Mouse (Mus musculus) right cerebral cortex, postnatal 4 days (tissue): ENCODE results near the gene Sinhcaf.
"Not testable (repeated sequence)": the region's sequence is repeated elsewhere in the genome, so short reads cannot be mapped to it uniquely, and the experiment has no call there.

ENCODE experiments used
- DNase-seq: peaks from one replicate; pipeline ENCODE4 v3.0.0-alpha.2; 2022

Sinhcaf gene

GRCm38 (mm10) chr6:148945509-148946408 lies 508 bp downstream of the Sinhcaf start:
- peak; percentile 25 for DNase-seq

GRCm38 (mm10) chr6:148944767-148945508 lies 1.3 kb downstream of the Sinhcaf start:
- DNase-seq, result peak; percentile 42

- peak; percentile 20 for DNase-seq
Measured at GRCm38 (mm10) chr6:148944344-148944766, 1.9 kb downstream of the Sinhcaf start.

DNA sequence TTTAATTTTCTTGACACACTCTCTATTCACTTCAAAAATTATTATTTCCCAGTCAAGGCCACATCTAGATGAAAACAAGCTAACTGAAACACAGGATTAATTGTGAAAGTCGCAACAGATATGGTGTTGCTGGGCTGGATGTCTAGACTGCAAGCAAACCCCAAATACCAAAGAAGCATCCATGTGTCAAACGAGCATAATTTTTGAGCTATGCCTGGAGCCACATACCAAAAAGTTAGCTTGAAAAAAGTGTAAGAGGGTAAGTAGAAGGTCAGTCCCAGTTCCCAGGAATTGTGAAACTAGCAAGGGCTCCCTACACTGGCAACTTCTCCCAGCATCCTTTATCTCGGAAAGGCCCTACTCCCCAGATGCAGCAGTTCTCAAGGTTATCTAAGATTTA lies 2.6 kb downstream of the Sinhcaf start:
- DNase-seq, result no peak

GRCm38 (mm10) chr6:148942406-148942805 lies 3.9 kb downstream of the Sinhcaf start:
- no peak for DNase-seq

- DNase-seq, result no peak
Measured at GRCm38 (mm10) chr6:148941880-148942279, 4.4 kb downstream of the Sinhcaf start.

DNA sequence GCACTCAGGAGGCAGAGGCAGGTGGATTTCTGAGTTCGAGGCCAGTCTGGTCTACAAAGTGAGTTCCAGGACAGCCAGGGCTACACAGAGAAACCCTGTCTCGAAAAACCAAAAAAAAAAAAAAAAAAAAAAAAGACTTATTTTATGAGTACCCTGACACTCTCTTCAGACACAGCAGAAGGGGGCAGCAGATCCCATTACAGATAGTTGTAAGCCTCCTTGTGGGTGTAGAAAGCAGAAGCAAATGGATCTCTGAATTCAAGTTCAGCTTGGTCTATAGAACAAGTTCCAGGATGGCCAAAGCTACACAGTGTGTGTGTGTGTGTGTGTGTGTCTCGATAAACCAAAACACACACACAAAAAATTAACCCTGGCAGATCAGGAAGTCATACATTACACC lies 5.9 kb downstream of the Sinhcaf start:
- peak; percentile 4 for DNase-seq

DNA sequence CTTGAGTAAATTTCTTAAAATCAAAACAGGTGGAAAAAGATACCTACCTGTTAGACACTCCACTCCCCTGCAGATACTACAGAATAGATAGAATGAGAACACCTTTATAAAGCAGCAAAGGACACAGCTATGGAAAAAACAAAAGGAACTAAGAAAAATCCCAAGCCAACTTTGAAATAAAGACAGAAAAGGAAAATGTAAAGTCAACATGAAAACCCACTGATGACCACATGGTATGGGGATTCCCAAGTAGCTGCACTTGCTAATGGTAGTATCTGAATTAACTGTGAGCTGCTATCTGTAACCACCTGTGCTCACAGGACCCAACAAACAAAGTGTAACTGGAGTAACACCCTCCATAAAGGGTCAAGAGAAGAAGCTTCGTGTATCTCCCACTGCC lies 8.6 kb downstream of the Sinhcaf start:
- no peak for DNase-seq

DNA sequence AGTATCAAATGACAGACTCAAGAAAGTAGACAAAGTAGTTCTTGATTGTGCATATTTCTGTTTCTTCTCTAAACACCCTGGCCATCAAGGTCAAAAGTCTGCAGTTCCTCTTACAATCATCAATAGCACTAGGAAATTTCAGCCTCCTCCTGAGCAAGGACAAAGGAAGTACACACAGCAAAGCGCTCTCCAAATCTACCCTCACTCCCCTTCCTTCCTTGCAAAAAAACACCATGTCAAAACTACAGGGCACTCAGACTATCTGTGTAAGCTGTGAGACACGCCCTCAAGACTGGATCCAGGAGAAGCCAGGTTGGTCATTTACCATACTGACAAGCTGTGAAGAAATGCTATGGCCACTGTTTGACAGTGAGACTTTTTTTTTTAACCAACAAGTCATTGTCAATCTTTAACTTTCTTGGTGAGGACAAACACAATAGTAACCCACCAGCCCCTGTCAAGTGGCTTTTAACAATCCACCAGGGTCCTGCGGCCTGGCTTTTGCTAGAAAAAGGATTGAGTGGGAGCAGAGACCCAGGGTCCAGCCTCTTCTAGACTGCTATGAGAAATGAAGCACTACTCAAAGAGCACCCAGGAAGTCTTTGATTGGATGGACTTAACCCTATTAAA lies 11.2 kb downstream of the Sinhcaf start:
- no peak for DNase-seq

DNA sequence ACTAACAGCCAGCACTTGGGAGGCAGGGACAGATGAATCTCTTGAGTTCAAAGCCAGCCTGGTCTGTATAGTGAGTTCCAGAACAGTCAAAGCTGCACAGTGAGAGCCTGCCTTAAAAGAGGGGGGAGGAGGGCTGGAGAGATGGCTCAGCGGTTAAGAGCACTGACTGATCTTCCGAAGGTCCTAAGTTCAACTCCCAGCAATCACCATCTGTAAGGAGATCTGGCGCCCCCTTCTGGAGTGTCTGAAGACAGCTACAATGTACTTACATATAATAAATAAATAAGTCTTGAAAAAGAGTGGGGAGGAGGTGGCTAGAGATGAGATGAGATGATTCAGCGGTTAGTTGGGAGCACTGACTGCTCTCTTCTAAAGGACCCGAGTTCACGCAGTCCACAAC lies 15.0 kb downstream of the Sinhcaf start:
- DNase-seq, result peak; percentile 15

DNA sequence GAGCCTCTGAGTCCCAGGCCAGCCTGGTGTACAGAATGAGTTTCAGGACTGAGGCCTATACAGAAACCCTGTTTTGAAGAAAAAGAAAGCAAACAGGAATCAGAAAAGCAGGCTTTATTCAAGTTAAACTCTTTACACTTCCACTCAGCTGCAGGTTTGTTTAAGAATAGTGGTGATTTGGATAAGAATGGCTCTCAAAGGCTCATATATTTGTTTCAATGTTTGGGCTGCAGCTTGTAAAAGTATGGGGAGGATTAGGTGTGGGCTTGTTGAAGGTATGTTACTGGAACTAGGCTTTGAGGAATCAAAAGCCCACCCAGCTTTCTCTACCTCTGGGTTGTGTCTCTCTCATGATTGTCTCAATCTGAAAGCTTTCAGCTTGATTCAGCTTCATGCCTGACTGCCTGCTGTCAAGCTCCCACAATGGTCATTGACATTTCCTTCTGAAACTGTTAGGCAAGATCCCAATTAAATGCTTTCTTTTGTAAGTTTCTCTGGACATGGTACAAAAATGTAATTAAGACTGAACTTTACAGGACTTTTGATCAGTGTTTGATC lies 27.3 kb downstream of the Sinhcaf start:
- no peak for DNase-seq

DNA sequence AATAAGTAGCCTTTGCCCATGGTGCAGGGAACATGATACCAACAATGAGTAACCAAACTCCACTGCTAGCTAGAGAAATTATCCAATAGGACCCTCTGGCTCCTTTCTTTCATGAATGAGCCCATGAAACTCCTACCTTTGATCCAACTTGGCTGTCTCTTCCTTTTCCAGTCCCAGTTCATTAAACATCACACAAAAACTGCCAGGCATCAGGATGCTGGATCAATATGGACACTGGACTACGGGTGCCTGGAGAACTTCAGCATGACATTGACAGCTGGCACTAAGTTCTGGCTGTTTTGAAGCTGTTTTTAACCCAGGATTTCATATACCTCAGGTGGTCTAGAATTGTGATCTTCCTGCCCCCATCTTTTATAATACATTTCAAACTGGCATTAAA lies 28.6 kb downstream of the Sinhcaf start:
- no peak for DNase-seq

- peak; percentile 29 for DNase-seq
Measured at GRCm38 (mm10) chr6:148916817-148917216, 29.4 kb downstream of the Sinhcaf start.

GRCm38 (mm10) chr6:148913938-148914337 lies 32.3 kb downstream of the Sinhcaf start:
- DNase-seq, result peak; percentile 37

GRCm38 (mm10) chr6:148911906-148912305 lies 34.4 kb downstream of the Sinhcaf start:
- not testable (repeated sequence) for DNase-seq

GRCm38 (mm10) chr6:148906958-148907357 lies 39.3 kb downstream of the Sinhcaf start:
- no peak for DNase-seq

GRCm38 (mm10) chr6:148902728-148903127 lies 43.5 kb downstream of the Sinhcaf start:
- DNase-seq, result no peak

DNA sequence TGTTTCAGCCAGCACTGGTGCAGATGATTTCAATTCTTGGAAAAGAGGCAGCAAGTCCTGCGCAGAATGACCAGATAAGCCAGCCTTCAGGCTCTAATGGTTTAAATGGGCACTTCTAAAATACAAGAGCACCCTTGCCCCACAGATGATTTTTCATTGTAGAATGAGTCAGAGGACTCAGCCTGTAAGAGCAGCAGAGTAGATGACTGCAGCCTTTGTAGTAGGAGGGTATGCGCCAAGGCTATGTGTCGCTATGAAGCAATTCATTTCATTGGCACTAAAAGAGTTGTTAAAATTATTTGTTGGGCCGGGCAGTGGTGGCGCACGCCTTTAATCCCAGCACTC lies 49.8 kb downstream of the Sinhcaf start:
- no peak for DNase-seq

DNA sequence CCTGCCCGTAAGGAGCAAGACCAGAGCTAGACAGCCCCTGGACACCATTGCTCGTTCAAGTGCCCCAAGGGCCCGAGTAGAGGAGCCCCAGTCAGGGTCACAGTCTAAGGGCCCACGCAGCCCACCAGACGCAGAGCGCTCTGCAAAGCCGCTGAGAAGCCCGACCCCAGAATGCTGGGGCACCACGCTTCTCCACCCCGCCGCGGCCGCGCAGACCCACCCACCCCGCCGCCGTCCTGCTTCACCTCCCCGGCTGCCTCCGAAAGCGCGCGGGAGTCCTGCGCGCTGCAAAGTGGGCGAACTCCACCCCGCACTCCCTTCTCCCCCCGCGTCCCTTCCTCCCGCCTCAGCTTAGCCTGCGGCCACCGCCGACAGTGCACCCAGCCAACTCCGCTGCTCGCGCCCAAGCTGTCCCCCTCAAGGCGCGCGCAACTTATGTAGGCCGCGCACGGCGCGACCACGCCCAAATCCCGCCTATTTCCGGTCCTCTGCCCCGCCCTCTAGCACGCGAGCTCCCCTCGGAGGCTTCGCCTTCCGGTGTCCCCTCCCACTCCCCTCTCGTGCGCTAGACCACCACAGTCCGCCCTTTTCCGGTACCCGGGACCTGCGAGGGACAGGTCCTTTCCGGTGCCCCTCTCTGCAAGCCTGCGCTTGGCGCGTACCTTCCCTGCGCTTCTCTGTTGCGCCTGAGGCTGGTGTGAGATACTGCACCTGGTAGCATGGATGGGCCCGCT lies 50.3 kb downstream of the Sinhcaf start, which contains the start of gene Caprin2:
TSS of gene Caprin2 (minus strand) at position 465 of the 734 bp plus-strand sequence.
- peak; percentile 92 for DNase-seq

DNA sequence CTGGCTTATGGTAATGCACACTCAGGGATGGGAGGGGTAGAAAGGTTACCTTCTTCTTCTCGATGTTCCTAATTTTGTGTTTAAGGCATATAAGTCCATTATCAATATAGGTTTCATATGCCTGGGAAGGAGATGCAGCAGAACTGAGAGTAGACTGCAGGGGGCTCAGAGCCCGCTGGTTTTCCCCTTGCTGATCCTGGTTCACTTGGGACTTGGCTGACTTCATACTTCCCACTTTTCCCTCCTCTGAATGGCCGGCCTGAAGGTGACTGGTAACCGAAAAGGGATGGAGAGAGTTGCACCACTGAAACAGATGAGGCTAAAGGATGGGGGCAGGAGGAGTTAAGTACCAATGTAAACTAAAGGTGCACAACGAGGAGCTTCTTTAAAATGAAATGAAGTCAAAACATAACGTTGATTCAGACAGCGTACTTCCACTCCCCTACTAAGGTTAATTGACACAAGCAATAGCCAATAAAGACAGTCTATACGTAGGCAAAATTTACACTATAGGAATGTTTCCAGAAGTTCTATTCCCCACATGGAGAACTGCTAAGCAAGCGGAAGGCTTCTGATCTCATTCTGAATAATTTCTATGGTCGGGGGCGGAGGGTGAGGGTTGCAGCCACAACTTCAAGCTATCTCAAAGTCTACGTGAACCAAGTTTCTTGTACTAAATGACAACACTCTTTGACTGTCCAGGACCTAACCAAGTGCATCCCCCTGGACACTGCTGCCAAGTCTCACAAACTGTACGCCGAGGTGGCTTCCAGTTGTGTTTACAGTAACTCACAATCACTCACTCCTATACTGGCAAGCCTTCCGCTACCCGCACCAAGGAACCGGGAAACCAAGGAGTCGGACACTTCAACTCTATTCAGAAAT lies 51.1 kb downstream of the Sinhcaf start:
- no peak for DNase-seq

DNA sequence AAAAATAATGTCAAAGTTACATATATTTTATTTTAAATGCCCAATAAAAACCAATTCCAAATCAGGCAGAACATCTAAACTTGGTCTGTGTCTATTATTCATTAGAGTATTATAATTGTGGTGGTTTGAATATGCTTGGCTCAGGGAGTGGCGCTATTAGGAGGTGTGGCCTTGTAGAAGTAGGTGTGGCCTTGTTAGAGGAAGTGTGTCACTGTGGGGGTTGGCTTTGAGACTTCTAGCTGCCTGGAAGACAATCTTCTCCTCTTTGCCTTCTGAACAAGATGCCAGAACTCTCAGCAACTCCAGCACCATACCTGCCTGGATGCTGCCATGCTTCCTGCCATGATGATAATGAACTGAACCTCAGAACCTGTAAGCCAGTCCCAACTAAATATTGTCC lies 72.4 kb downstream of the Sinhcaf start:
- no peak for DNase-seq
